Mouse (Mus musculus): ENCODE measurements at regions not wholly inside any gene's neighbourhood (a gene's known extent, or its start where the extent isn't known, plus 50 kb on each side); places are given as distances from the start of the nearest gene placed in this dataset.
"Not testable (repeated sequence)": the region's sequence is repeated elsewhere in the genome, so short reads cannot be mapped to it uniquely, and the experiment has no call there.

DNA sequence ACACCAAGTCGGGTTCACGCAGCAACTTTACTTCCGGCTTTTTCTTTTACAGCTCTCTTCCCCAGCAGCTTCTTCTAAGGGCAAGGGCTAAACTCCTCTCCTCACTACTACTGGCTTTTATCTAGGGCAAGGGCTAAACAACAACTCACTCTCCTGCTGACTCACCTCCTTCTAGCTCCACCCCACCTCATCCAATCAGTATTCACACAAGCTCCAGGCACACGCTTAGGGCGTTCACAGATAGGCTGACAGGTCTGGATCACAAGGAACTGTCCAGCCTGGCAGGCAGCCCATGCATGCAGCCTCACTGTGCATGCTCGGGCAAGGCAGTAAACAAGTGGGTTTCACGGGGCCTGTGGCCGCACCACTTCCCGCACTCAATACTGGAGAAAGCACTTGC, 116.9 kb downstream of the 1700129C05Rik start:
- WGBS: 74% methylated on average over 9 of the region's 9 CpGs
- H3K4me3 ChIP-seq; H3K4me2 ChIP-seq; H3K9me3 ChIP-seq; H3K4me1 ChIP-seq; H3K9ac ChIP-seq; H3K27ac ChIP-seq; H3K27me3 ChIP-seq (replicated peaks); H3K36me3 ChIP-seq (replicated peaks); ATAC-seq (replicated peaks): not testable (repeated sequence)

DNA sequence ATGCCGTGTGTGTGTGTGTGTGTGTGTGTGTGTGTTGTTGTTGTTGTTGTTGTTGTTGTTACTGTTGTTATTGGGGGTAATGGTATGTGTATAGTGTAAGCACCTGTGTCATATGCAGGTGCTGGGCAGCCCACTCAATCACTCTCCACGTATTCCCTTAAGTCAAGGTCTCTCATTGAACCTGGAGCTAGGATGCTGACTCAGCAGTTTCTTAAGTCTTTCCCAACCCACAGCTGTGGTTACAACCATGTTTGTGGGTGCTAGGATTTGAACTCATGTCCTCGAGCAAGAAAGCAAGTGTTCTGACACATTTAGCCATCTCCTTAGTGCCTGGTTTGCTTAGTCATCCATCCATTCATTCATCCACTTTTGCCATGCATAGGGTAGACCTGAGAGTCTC, 133.2 kb downstream of the 1700129C05Rik start:
- no peak overlapping the region for H3K4me3 ChIP-seq
- H3K27me3 ChIP-seq (replicated peaks): no peaks in the 10 kb centered on the region
- no peak overlapping the region for H3K4me2 ChIP-seq
- H3K9me3 ChIP-seq: no peaks in the 10 kb centered on the region
- ATAC-seq (replicated peaks): no peak
- no peaks in the 10 kb centered on the region for H3K4me1 ChIP-seq
- no peak overlapping the region for H3K27ac ChIP-seq
- 92% methylated on average over 3 of the region's 3 CpGs for WGBS
- H3K36me3 ChIP-seq (replicated peaks): no peaks in the 10 kb centered on the region
- H3K9ac ChIP-seq: no peak overlapping the region

DNA sequence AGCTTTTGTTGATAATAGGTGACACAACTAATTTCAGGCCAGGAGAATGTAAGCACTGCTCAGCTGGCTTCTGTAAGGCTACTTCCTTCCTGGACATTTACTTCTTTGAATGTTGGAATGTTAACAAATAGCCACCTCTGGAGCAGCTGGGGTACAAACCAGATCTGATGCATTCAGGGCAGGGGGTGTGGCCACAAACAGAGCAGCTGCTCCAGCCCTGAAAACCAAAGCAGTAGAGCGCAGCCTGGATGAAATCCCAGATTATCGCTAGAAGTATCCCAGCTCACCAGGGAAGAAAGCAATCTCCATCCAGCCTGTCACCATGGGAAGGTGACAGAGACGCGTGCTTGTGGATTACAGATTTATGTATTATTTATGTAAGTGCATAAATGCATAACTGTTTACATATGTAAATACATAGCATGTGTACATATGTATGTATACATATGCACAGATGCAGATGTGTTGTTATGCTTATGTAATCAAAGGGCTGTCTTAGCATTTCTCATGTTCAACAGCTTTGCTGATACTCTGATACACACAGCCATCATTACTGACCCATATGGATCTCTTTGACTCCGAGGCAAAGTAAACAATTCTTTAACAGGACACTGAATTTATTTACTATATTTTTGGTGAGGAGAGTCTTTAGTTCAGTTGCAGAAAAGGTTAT, 143.5 kb downstream of the 1700129C05Rik start:
- no peak overlapping the region for H3K9ac ChIP-seq
- H3K27ac ChIP-seq: no peak overlapping the region
- H3K36me3 ChIP-seq (replicated peaks): no peaks in the 10 kb centered on the region
- no peak overlapping the region for H3K4me3 ChIP-seq
- no peak overlapping the region for H3K4me2 ChIP-seq
- ATAC-seq (replicated peaks): no peak
- no peaks in the 10 kb centered on the region for H3K4me1 ChIP-seq
- H3K9me3 ChIP-seq: no peaks in the 10 kb centered on the region
- H3K27me3 ChIP-seq (replicated peaks): no peaks in the 10 kb centered on the region
- WGBS: 34% methylated on average over 5 of the region's 5 CpGs

DNA sequence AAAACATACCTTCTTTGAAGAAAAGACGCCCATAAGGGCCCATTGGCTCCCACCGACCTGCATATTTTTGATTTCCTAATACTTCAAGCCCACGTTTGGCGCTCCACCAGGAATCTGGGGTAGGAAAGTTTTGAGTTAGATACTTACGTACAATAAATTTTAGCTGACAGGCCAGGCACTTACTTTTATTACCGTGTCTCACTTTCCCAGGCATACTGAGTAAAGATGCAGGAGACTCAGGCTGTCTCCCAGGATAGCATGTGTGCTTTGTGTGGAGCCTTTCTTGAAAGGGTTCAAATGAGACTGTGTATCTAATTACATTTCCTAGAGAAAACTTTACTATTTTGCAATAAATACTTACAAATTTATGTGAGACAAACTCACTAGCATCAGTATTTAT, 147.7 kb downstream of the 1700129C05Rik start:
- Histone ChIP-seq H3K4me2 (no peak overlapping the region), H3K36me3 (replicated peaks) (no peaks in the 10 kb centered on the region), H3K27me3 (replicated peaks) (no peaks in the 10 kb centered on the region), H3K4me3 (no peak overlapping the region), H3K9ac (no peak overlapping the region), H3K4me1 (no peaks in the 10 kb centered on the region), H3K27ac (no peak overlapping the region), H3K9me3 (no peaks in the 10 kb centered on the region)
- no peak for ATAC-seq (replicated peaks)
- 92% methylated on average over 6 of the region's 6 CpGs for WGBS

DNA sequence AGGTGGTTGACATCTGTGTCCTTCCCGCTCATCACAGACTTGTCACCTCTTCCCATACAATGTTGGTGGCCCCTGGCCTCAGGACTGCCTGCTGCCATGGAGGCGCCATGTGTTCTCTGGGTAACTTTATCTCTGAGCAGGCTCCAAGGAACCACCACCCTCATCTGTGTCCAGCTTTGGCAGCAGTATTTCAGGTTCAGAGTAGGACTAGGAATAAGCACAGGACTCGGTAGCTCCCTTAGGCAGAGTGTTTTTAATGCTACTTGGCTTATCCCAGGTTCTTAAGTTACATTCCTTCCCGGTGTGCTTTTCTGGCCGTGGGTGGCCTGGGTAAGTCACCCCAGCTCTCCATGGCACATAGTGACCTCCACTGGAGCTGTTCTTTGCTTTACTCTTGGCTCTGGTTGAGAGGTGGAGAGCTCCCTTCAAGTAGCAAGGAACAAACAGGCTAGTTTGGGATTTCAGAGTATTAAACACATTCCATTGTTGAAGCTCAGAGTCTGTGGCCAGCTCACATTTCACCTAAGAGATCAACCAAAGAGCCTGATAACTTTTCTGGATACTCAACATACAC, 153.0 kb downstream of the 1700129C05Rik start:
- H3K4me2 ChIP-seq: no peak overlapping the region
- no peak for ATAC-seq (replicated peaks)
- peaks cover 3% of the 10 kb centered on the region for H3K4me1 ChIP-seq
- WGBS: 85% methylated on average over 5 of the region's 5 CpGs
- H3K27ac ChIP-seq: no peak overlapping the region
- no peaks in the 10 kb centered on the region for H3K36me3 ChIP-seq (replicated peaks)
- H3K9me3 ChIP-seq: no peaks in the 10 kb centered on the region
- no peaks in the 10 kb centered on the region for H3K27me3 ChIP-seq (replicated peaks)
- no peak overlapping the region for H3K4me3 ChIP-seq
- no peak overlapping the region for H3K9ac ChIP-seq

DNA sequence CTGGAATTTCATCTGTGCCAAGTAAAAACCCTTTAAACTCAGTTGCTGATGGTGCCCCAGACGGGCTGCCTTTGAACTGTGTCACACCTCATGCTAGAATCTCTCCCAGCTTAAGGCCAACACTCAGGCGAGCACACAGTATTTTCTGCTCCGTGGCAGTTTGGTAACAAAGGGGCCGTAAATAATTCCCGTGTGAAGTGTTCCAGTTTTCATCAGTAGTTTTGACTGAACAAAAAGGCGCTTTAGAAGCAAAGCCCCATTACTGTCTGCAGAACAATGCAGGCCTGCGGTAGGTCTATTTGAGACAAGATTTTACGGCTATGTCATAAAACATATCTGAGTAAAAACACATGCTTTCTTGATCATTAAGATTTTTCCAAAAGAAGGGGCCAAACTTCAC, 155.0 kb downstream of the 1700129C05Rik start:
- peaks cover 3% of the 10 kb centered on the region for H3K4me1 ChIP-seq
- H3K4me3 ChIP-seq: no peak overlapping the region
- 19% methylated on average over 8 of the region's 8 CpGs for WGBS
- H3K9ac ChIP-seq: no peak overlapping the region
- H3K27ac ChIP-seq: no peak overlapping the region
- H3K36me3 ChIP-seq (replicated peaks): no peaks in the 10 kb centered on the region
- H3K27me3 ChIP-seq (replicated peaks): no peaks in the 10 kb centered on the region
- ATAC-seq (replicated peaks): no peak
- no peaks in the 10 kb centered on the region for H3K9me3 ChIP-seq
- no peak overlapping the region for H3K4me2 ChIP-seq

DNA sequence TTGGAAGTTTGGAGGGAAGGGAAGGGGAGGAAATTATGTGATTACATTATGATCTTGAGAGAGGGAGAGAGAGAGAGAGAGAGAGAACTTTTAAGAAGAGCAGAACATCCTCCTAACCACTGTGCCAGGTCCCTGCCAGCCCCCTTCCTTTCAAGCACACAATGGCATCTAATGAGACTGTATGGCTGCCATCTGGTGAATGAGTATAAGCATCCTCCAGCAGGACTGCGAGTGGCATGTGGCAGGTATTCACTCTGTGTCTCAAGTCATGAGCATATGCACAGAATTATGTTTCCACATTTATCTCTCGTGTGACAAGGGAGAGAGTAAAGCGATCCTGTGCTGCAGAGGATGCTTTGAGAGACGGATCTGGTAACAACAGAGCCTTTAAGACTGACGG, 156.9 kb downstream of the 1700129C05Rik start:
- 63% methylated on average over 5 of the region's 5 CpGs for WGBS
- H3K36me3 ChIP-seq (replicated peaks): no peaks in the 10 kb centered on the region
- H3K9ac ChIP-seq: no peak overlapping the region
- no peak overlapping the region for H3K27ac ChIP-seq
- no peaks in the 10 kb centered on the region for H3K9me3 ChIP-seq
- H3K4me1 ChIP-seq: peaks cover 3% of the 10 kb centered on the region
- H3K4me2 ChIP-seq: no peak overlapping the region
- no peak overlapping the region for H3K4me3 ChIP-seq
- no peaks in the 10 kb centered on the region for H3K27me3 ChIP-seq (replicated peaks)
- no peak for ATAC-seq (replicated peaks)

DNA sequence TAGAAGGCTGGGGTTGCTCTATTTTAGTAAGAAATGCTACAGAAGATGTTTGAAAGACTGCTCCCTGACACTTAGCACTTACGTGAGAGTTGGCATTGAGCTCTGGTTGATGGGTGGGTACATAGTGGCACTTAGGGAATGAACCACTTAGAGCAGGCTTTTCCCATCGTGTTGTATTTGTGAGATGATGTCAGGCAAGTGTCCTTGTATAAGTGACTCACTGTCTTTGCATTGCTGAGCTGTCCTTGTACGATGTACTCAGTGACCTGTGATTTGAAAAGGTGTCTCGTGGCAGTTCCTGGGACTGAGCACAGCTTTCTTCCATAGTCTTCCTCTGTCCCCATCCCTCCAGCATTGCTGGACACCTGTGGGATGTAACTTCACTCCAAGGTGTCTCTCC, 165.9 kb downstream of the 1700129C05Rik start:
- 89% methylated on average over 4 of the region's 4 CpGs for WGBS
- no peaks in the 10 kb centered on the region for H3K36me3 ChIP-seq (replicated peaks)
- no peaks in the 10 kb centered on the region for H3K9me3 ChIP-seq
- no peak for ATAC-seq (replicated peaks)
- H3K27me3 ChIP-seq (replicated peaks): no peaks in the 10 kb centered on the region
- H3K4me1 ChIP-seq: no peaks in the 10 kb centered on the region
- no peak overlapping the region for H3K9ac ChIP-seq
- H3K27ac ChIP-seq: no peak overlapping the region
- H3K4me3 ChIP-seq: no peak overlapping the region
- no peak overlapping the region for H3K4me2 ChIP-seq

DNA sequence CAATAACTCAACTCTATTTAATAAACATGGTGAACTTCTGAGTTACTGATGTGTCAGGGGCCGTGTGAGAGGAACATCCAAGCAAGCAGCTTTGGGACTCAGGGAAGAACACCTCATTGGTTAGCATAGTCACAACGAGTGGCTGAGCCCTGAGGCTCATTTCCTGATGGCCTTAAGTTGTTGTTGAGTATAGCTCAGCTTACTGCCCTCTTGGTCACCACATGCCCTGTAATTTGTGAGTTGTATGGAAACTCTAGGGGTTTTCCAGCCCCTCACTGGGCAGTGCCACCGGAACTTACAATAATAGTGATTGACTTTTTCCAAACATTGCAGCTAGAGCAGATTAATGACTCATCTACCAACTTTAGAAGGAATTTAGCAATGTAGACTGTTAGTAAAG, 173.4 kb downstream of the 1700129C05Rik start:
- Histone ChIP-seq H3K4me3 (no peak overlapping the region), H3K27ac (no peak overlapping the region), H3K4me2 (no peak overlapping the region), H3K27me3 (replicated peaks) (no peaks in the 10 kb centered on the region), H3K4me1 (no peaks in the 10 kb centered on the region), H3K9ac (no peak overlapping the region), H3K9me3 (no peaks in the 10 kb centered on the region), H3K36me3 (replicated peaks) (no peaks in the 10 kb centered on the region)
- 85% methylated on average over 3 of the region's 3 CpGs for WGBS
- ATAC-seq (replicated peaks): no peak

DNA sequence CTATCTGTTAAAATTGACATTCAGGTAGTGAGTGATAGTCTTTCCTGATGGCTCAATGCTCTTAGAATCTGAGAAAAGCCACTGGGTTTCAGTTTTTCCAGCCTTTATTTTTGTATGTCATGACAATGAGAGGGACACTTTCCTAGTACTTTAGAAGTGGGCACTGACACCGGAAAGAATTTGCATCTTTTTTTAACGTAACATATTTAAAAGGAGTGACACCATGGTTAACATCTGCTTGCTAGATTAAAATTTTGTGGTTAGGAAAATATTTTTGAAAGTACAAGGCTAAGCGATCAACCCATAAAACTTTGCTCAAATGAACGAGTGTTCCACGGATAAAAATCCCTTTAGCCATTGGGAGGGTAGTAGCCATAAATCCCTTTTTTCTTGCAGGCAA, 174.7 kb downstream of the 1700129C05Rik start:
- no peak for ATAC-seq (replicated peaks)
- Histone ChIP-seq H3K36me3 (replicated peaks) (no peaks in the 10 kb centered on the region), H3K4me2 (no peak overlapping the region), H3K27me3 (replicated peaks) (no peaks in the 10 kb centered on the region), H3K9me3 (no peaks in the 10 kb centered on the region), H3K4me1 (no peaks in the 10 kb centered on the region), H3K4me3 (no peak overlapping the region), H3K27ac (no peak overlapping the region), H3K9ac (no peak overlapping the region)
- 94% methylated on average over 5 of the region's 5 CpGs for WGBS

DNA sequence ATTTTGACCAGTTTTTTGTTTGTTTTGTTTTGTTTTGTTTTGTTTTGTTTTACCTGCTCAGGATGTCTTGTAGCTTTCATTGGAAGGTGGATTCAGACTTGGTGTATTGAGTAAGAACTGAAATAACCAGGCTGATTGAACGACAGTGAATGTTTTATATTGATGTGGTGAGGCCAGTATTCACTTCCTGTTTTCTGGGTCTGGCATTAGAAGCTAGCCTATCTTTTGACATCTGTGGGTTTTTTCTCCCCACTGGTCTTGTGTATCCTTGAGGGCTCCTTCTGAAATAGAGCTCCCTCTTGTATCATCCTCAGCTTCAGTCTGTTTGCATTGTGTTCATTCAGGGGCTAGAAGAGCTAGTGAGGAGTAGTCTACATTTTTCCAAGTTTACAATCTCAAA, 175.5 kb downstream of the 1700129C05Rik start:
- H3K4me2 ChIP-seq: no peak overlapping the region
- no peaks in the 10 kb centered on the region for H3K27me3 ChIP-seq (replicated peaks)
- H3K4me3 ChIP-seq: no peak overlapping the region
- H3K36me3 ChIP-seq (replicated peaks): no peaks in the 10 kb centered on the region
- 93% methylated on average over 1 of the region's 1 CpGs for WGBS
- no peak overlapping the region for H3K9ac ChIP-seq
- H3K27ac ChIP-seq: no peak overlapping the region
- no peaks in the 10 kb centered on the region for H3K4me1 ChIP-seq
- ATAC-seq (replicated peaks): no peak
- no peaks in the 10 kb centered on the region for H3K9me3 ChIP-seq

DNA sequence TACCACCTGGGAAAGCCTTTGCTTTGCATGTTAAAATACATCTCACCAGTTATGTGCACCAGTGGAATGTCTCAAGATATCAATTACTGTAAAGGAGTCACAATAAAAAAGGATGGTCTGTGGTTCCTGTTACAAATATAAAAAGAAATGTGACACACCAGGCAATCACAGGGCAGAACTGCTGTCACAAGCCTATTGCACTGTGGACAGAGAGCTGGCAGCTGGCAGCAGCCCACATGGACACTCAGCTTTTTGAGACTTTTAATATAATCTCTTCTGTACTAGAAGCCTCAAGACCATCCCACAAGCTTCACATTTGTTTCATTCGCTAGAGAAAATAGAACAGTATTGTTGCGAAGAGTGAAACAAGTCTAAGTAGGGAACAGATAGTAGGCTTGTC, 197.7 kb downstream of the 1700129C05Rik start:
- no peaks in the 10 kb centered on the region for H3K9me3 ChIP-seq
- H3K4me1 ChIP-seq: no peaks in the 10 kb centered on the region
- ATAC-seq (replicated peaks): no peak
- no peak overlapping the region for H3K9ac ChIP-seq
- H3K27me3 ChIP-seq (replicated peaks): no peaks in the 10 kb centered on the region
- 93% methylated on average over 2 of the region's 2 CpGs for WGBS
- no peak overlapping the region for H3K27ac ChIP-seq
- H3K4me2 ChIP-seq: no peak overlapping the region
- no peaks in the 10 kb centered on the region for H3K36me3 ChIP-seq (replicated peaks)
- H3K4me3 ChIP-seq: no peak overlapping the region

DNA sequence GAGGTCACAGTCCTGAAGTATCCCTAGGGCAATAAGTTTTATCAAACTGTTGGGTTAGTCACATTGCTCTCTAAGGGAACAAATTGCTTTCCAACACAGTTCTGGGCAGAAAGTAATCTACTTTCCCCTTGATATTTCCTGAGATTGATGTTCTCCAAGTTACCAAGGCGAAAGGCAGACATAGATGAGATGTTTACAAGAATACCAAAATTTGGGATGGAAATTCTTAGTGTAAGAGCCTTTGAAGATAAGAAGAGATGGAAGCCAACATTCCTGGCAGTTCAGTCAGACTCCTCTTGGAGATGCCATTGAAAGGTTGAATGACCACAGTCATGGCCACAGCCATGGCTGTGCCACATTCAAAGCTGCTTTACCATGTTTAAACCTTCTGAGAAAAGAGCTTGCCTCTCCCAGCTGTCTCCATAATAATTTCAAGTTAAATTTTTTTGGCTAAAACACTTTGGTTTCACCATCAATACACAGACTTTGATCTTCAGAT, 199.4 kb downstream of the 1700129C05Rik start:
- Histone ChIP-seq H3K36me3 (replicated peaks) (no peaks in the 10 kb centered on the region), H3K4me1 (peaks cover 6% of the 10 kb centered on the region; the same call in 1 of the 2 replicates), H3K27me3 (replicated peaks) (no peaks in the 10 kb centered on the region), H3K9me3 (no peaks in the 10 kb centered on the region), H3K4me2 (no peak overlapping the region), H3K4me3 (no peak overlapping the region), H3K27ac (no peak overlapping the region), H3K9ac (no peak overlapping the region)
- 93% methylated on average over 1 of the region's 1 CpGs for WGBS
- no peak for ATAC-seq (replicated peaks)

All from midbrain, embryonic 15.5 days (tissue).